Mouse (Mus musculus): ENCODE data around the gene Thbs3. TPM values are rescaled to one million over a fixed set of nuclear protein-coding genes. Genes with fewer than 3 reads are reported as not detected.

Thbs3 gene
- polyA plus RNA-seq, 1 experiment from 2014 or later: 48.2 TPM

DNA sequence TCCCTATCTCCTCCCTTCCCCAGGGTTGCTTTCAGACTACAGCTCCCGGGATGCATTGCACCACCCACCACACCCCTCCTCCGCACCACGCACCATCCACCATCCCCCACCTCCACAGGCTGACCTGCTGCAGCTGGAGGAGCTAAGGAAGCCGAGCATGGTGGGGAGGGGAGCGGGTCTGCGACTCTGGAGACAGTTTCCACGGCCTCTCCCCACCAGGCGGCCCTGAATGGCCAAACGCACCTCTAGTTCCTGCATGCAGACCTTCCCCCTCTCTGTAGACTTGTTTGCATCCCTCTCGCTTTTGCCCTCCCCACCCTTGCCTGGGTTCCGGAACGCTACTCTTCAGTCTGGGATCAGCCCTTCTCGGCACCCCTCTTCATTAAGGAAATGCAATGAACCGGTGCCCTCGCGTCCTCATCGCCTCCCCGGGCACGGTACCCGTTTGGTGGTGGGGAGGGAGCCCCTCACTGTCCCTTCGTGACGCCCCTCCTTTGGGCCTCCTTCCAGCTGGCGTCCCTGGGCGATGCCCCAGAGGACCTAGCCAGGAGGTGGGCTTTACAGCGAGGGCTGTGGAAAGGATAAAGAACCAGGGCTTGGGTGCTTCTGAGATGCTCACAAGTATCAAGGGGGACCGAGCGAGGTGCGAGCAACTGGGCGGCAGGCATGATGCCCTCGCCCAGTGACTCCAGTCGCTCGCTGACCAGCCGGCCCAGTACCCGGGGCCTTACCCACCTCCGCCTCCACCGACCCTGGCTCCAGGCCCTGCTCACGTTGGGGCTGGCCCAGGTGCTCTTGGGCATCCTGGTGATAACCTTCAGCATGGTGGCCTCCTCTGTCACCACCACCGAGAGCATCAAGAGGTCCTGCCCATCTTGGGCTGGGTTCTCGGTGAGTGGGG, 31.7 kb upstream of the Thbs3 start, which contains the start of gene Fam189b:
TSS of gene Fam189b (plus strand) at position 86 of the 901 bp plus-strand sequence.
- WGBS: 6% methylated on average over 39 of the region's 39 CpGs
- Histone ChIP-seq H3K4me1 (peaks cover 33% of the 10 kb centered on the region), H3K4me2 (replicated peaks) (peak within 1 kb of the TSS; percentile 85), H3K4me3 (peak within 1 kb of the TSS; percentile 53), H3K9ac (peak within 1 kb of the TSS; percentile 78), H3K27me3 (replicated peaks) (no peaks in the 10 kb centered on the region), H3K36me3 (peaks cover 47% of the 10 kb centered on the region), H3K27ac (peak within 1 kb of the TSS; percentile 33), H3K9me3 (no peaks in the 10 kb centered on the region)
- ATAC-seq (ENCODE audit: low FRiP score, low read depth): peak; percentile 94

DNA sequence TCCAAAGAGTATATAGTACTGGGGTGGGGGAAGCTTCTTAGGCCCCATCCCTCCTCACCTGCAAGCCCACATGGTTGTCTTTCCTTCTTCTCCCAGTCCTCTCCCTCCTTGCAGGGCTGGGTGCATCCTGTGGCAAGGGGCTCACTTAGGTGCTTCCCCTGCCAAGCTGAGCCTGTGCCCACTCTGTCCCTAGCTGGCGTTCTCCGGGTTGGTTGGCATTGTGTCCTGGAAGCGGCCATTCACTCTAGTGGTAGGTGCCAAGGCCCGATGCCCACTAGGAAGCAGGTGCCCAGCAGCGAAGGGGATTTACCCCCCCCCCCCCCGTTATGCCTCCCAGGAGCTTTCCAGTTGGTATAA, 31.0 kb upstream of the Thbs3 start:
- H3K36me3 ChIP-seq: peaks cover 52% of the 10 kb centered on the region
- H3K27ac ChIP-seq: no peak overlapping the region

DNA sequence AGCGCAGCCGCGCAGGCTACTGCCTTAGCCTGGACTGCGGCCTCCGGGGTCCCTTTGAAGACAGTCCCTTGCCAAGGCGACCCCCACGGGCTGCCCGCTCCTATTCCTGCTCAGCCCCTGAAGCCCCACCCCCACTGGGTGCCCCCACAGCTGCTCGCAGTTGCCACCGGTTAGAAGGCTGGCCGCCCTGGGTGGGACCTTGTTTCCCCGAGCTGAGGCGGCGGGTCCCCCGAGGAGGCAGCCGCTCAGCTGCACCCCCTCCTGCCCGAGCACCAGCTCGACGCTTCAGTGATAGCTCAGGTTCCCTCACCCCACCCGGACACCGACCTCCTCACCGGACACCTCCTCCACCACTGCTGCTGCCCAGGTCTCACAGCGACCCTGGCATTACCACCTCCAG, 27.8 kb upstream of the Thbs3 start:
- 49% methylated on average over 23 of the region's 23 CpGs for WGBS
- Histone ChIP-seq H3K27ac (no peak overlapping the region), H3K36me3 (peaks cover 20% of the 10 kb centered on the region), H3K9ac (0 out of 2 replicates have a peak overlapping the region, but pooled peaks have one; percentile 29), H3K27me3 (replicated peaks) (no peaks in the 10 kb centered on the region), H3K4me3 (no peak overlapping the region), H3K9me3 (no peaks in the 10 kb centered on the region), H3K4me1 (peaks cover 24% of the 10 kb centered on the region), H3K4me2 (replicated peaks) (0 out of 2 replicates have a peak overlapping the region, but pooled peaks have one; percentile 7)
- no peak for ATAC-seq (ENCODE audit: low FRiP score, low read depth)

More for the DNA sequence above, 31.0 kb upstream of the Thbs3 start:
- Histone ChIP-seq H3K4me2 (replicated peaks) (peak overlapping the region; percentile 85), H3K4me1 (peaks cover 26% of the 10 kb centered on the region), H3K9me3 (no peaks in the 10 kb centered on the region), H3K9ac (peak overlapping the region; percentile 78), H3K4me3 (peak overlapping the region; percentile 53), H3K27me3 (replicated peaks) (no peaks in the 10 kb centered on the region)
- no peak for ATAC-seq (ENCODE audit: low FRiP score, low read depth)
- 80% methylated on average over 6 of the region's 6 CpGs for WGBS

DNA sequence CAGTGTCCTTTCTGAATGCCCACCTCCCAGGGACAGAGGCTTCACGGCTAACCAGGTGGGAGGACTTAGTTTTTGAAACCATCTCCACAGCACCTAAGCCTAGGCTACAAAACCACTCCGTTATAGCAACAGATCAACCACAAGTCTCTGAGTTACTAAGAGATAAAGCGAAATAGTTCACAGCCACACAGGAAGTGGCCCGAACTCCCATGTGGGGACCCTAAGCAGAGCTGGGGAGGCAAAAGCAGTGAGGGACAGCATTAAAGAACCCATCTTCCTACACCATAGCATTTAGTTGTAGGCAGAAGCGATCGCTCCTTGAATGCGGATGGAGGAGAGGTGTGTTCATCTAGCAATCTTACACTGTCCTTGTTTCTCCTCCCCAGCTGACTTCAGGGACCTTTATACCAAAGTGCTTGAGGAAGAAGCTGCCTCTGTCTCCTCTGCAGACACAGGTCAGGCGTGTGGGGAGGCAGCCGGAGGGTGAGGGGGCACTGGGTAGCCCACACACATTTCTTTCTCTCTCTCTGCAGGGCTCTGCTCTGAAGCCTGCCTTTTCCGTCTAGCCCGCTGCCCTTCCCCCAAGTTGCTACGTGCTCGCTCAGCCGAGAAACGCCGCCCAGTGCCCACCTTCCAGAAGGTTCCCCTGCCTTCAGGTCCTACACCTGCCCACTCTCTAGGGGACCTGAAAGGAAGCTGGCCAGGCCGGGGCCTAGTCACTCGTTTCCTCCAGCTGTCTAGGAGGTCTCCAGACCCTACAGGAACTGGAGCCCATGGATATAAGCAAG, 27.1 kb upstream of the Thbs3 start:
- Histone ChIP-seq H3K9me3 (no peaks in the 10 kb centered on the region), H3K27ac (no peak overlapping the region), H3K4me3 (no peak overlapping the region), H3K9ac (no peak overlapping the region), H3K27me3 (replicated peaks) (no peaks in the 10 kb centered on the region), H3K4me1 (peaks cover 24% of the 10 kb centered on the region), H3K36me3 (peaks cover 17% of the 10 kb centered on the region), H3K4me2 (replicated peaks) (no peak overlapping the region)
- WGBS: 75% methylated on average over 18 of the region's 18 CpGs
- no peak for ATAC-seq (ENCODE audit: low FRiP score, low read depth)

DNA sequence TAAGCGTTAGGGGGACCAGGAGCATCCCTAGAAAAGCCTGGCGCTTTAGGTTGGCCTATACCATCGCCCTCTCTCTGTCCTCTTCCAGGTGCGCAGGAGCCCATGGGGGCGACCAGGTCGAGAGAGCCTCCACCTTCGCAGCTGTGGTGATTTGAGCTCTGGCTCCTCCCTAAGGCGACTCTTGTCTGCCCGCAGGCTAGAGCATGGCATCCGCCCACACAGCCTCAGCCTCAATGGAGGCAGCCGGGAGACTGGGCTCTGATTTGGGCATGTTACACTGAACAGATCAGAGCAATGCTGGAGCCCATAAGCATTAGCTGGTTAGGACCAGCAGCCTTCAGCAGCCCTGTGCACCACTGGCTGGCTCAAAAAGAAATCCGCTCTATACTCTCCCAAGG, 26.5 kb upstream of the Thbs3 start:
- H3K4me2 ChIP-seq (replicated peaks): no peak overlapping the region
- H3K27me3 ChIP-seq (replicated peaks): no peaks in the 10 kb centered on the region
- no peak overlapping the region for H3K9ac ChIP-seq
- WGBS: 75% methylated on average over 12 of the region's 12 CpGs
- H3K4me1 ChIP-seq: peaks cover 22% of the 10 kb centered on the region
- no peaks in the 10 kb centered on the region for H3K9me3 ChIP-seq
- H3K36me3 ChIP-seq: peaks cover 17% of the 10 kb centered on the region
- ATAC-seq (ENCODE audit: low FRiP score, low read depth): no peak
- no peak overlapping the region for H3K4me3 ChIP-seq
- H3K27ac ChIP-seq: no peak overlapping the region

DNA sequence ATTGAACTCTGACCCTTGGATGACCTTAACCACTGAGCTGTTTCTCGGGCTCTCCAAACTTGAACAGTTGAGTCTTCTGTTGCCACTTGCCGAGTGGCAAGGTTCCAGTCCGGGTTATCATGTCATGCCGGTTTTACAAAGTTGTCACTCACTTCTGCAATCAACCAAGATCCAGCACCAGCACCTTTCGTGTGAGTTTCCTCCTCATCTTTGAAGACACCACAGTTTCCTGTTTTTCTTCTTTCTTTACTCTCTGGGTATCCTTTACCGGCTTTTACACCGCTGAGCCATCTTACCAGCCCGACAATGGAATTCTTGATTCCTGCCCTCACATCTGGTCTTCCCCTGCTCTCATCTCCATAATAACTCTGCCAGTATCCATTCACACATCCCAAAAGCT, 24.5 kb upstream of the Thbs3 start:
- Histone ChIP-seq H3K27me3 (replicated peaks) (no peaks in the 10 kb centered on the region), H3K9me3 (no peaks in the 10 kb centered on the region)
- WGBS: 86% methylated on average over 8 of the region's 8 CpGs

DNA sequence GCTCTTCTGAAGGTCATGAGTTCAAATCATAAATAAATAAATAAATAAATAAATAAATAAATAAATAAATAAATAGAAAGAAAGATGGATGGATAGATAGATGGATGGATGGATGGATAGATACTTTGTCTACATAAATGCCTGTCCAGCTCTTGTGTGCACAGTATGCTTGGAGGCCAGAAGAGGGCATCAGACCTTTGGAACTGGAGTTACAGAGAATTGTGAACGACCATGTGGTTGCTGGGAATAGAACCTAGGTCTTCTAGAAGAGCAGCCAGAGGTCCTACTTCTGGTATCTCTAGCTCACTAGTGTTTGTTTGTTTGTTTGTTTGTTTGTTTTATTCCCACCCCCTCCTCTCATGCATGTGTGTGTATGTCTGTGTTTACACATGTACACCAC, 21.6 kb upstream of the Thbs3 start:
- no peak for ATAC-seq (ENCODE audit: low FRiP score, low read depth)
- WGBS: 70% methylated on average over 1 of the region's 1 CpGs
- no peak overlapping the region for H3K4me3 ChIP-seq

More for the DNA sequence above, 24.5 kb upstream of the Thbs3 start:
- Histone ChIP-seq H3K4me2 (replicated peaks) (no peak overlapping the region), H3K36me3 (peaks cover 17% of the 10 kb centered on the region), H3K27ac (no peak overlapping the region), H3K9ac (no peak overlapping the region), H3K4me3 (no peak overlapping the region), H3K4me1 (peaks cover 2% of the 10 kb centered on the region)
- ATAC-seq (ENCODE audit: low FRiP score, low read depth): no peak

DNA sequence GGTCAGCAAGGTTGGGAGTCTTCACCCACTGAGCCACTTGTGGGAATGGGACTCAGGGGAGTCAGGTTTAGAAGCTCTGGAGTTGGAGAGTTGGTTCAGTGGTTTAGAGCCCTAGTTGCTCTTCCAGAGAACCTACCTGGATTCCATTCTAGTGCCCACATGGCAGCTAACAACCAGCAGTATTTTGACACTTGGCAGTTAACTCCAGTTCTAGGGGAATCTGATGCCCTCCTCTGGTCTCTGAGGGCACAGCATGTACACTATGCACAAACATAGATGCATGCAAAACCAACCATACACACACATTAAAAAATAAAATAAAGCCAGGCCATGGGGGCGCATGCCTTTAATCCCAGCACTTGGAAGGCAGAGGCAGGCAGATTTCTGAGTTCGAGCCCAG, 21.1 kb upstream of the Thbs3 start:
- 87% methylated on average over 2 of the region's 2 CpGs for WGBS
- no peaks in the 10 kb centered on the region for H3K9me3 ChIP-seq
- no peak overlapping the region for H3K27ac ChIP-seq
- no peak overlapping the region for H3K9ac ChIP-seq
- ATAC-seq (ENCODE audit: low FRiP score, low read depth): no peak
- H3K36me3 ChIP-seq: peaks cover 2% of the 10 kb centered on the region
- H3K4me3 ChIP-seq: no peak overlapping the region
- no peaks in the 10 kb centered on the region for H3K27me3 ChIP-seq (replicated peaks)
- no peak overlapping the region for H3K4me2 ChIP-seq (replicated peaks)
- 0 out of 2 replicates have a peak, but pooled peaks cover 6% of the 10 kb centered on the region for H3K4me1 ChIP-seq

More for the DNA sequence above, 21.6 kb upstream of the Thbs3 start:
- Histone ChIP-seq H3K27me3 (replicated peaks) (no peaks in the 10 kb centered on the region), H3K4me1 (0 out of 2 replicates have a peak, but pooled peaks cover 6% of the 10 kb centered on the region), H3K36me3 (peaks cover 7% of the 10 kb centered on the region), H3K9ac (no peak overlapping the region), H3K4me2 (replicated peaks) (no peak overlapping the region), H3K9me3 (no peaks in the 10 kb centered on the region), H3K27ac (no peak overlapping the region)

DNA sequence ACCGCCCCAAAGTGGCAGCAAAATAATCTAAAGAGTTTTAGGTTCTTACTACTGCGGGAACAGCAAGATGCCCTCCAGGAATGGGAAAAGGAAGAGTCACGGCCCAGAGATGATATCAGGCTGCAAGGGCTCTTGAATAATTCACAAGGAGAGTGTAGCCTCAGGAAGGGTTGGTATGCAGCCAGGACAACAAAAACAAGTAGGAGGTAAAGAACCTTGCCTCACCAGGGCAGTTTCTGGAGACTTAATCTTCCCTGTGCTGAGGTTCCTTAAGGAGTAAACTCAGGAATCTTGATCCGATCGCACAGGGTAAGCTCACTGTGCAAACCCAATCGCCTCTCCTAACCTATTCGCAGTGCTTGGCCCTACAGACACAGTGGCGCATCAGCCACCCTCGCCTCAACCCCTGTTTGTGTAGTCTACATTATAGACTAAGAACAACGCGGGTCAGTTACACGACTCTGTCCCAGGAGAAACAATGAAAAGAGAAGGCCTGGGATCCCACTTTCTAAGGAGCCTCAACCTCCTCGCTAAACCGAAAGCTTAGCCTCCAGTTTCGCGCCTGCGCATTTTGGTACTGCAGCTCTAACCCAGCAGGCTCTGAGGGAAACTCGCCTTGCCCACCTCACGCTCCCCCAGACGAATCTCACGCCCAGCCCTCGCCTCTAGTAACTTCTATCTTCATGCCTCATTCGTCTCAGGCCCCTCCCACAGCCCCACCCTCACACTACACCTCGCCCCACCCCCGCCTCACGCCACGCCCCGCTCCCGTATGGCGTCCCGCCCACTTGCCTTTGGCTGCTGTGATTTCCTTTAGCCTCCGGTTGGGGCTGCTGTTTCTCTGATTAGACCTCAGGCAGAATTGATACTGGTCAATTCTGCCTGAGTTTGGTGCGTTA, 18.8 kb upstream of the Thbs3 start:
- WGBS: 9% methylated on average over 33 of the region's 33 CpGs
- no peaks in the 10 kb centered on the region for H3K9me3 ChIP-seq
- peak overlapping the region; percentile 40 for H3K9ac ChIP-seq
- H3K27ac ChIP-seq: peak overlapping the region; percentile 38; the same call in 1 of the 2 replicates
- H3K36me3 ChIP-seq: no peaks in the 10 kb centered on the region
- peak; percentile 94 for ATAC-seq (ENCODE audit: low FRiP score, low read depth)
- H3K27me3 ChIP-seq (replicated peaks): no peaks in the 10 kb centered on the region
- H3K4me1 ChIP-seq: 0 out of 2 replicates have a peak, but pooled peaks cover 6% of the 10 kb centered on the region
- peak overlapping the region; percentile 22 for H3K4me3 ChIP-seq
- peak overlapping the region; percentile 59 for H3K4me2 ChIP-seq (replicated peaks)

DNA sequence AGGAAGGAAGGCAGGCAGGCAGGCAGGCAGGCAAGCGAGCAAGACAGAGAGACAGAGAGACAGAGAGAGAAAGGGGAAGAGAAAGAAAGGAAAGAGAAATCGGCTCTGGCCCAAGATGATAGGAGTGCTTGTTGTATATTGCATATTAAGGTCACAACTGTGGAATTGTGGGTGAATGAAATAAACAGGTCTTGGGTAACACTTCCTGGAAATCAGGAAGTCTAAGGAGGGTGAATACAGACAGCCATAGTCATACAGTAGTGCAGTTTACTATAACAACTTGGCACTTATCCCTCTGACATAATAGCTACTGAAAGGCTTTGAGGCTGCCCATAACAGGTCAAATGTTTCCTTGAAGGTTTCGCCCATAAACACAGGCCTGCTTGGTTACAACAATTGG, 15.1 kb upstream of the Thbs3 start:
- ATAC-seq (ENCODE audit: low FRiP score, low read depth): no peak
- Histone ChIP-seq H3K27ac (no peak overlapping the region), H3K27me3 (replicated peaks) (no peaks in the 10 kb centered on the region), H3K4me3 (no peak overlapping the region), H3K36me3 (peaks cover 7% of the 10 kb centered on the region; the same call in 1 of the 2 replicates), H3K9ac (no peak overlapping the region), H3K4me1 (peaks cover 12% of the 10 kb centered on the region), H3K4me2 (replicated peaks) (no peak overlapping the region), H3K9me3 (no peaks in the 10 kb centered on the region)
- WGBS: 79% methylated on average over 3 of the region's 3 CpGs

DNA sequence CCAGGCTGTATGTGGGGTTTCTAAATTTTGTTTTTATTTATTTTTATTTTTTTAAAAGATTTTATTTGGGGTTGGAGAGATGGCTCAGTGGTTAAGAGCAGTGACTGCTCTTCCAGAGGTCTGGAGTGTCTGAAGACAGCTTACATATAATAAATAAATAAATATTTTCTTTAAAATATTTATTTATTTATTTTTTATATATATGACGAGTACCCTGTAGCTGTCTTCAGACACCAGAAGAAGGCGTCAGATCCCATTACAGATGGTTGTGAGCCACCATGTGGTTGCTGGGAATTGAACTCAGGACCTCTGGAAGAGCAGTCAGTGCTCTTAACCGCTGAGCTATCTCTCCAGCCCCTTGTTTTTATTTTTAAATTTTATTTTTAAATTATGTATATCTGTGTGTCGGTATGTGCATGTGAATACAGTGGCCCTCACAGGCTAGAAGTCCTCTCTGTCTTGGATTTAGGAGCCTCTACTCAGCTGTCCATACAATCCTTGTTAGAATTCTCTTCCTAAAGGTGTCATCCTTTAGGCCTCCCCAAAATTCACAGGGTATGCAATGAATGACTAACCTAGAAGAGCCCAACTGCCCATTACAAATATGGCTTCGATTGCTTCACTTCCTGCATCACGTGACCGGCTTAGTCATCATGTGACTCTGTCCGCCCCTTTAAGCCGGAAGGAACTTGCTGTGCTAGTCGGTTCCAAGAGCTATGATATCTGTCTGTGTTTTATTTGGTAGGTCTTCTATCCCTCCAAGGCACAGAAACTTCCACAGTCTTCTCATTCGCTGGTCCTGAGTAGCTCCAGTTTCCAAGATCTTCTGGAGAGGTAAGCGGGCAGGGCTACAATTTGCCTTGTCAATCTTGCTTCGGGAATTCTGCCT, 12.5 kb upstream of the Thbs3 start, which contains the start of gene Gba:
TSS of gene Gba (plus strand) at position 676 of the 889 bp plus-strand sequence.
- no peak within 1 kb of the TSS for H3K27ac ChIP-seq
- no peaks in the 10 kb centered on the region for H3K27me3 ChIP-seq (replicated peaks)
- peaks cover 33% of the 10 kb centered on the region for H3K36me3 ChIP-seq
- H3K4me1 ChIP-seq: peaks cover 6% of the 10 kb centered on the region
- WGBS: 28% methylated on average over 13 of the region's 13 CpGs
- peak within 1 kb of the TSS; percentile 62 for H3K9ac ChIP-seq
- peak; percentile 83 for ATAC-seq (ENCODE audit: low FRiP score, low read depth)
- no peaks in the 10 kb centered on the region for H3K9me3 ChIP-seq
- peak within 1 kb of the TSS; percentile 43 for H3K4me3 ChIP-seq
- H3K4me2 ChIP-seq (replicated peaks): peak within 1 kb of the TSS; percentile 70
